Mouse (Mus musculus): ENCODE data around the gene Epha7. TPM values are rescaled to one million over a fixed set of nuclear protein-coding genes. Genes with fewer than 3 reads are reported as not detected.

Gene Epha7
- total and polyA plus RNA-seq, 3 experiments, result not detected

DNA sequence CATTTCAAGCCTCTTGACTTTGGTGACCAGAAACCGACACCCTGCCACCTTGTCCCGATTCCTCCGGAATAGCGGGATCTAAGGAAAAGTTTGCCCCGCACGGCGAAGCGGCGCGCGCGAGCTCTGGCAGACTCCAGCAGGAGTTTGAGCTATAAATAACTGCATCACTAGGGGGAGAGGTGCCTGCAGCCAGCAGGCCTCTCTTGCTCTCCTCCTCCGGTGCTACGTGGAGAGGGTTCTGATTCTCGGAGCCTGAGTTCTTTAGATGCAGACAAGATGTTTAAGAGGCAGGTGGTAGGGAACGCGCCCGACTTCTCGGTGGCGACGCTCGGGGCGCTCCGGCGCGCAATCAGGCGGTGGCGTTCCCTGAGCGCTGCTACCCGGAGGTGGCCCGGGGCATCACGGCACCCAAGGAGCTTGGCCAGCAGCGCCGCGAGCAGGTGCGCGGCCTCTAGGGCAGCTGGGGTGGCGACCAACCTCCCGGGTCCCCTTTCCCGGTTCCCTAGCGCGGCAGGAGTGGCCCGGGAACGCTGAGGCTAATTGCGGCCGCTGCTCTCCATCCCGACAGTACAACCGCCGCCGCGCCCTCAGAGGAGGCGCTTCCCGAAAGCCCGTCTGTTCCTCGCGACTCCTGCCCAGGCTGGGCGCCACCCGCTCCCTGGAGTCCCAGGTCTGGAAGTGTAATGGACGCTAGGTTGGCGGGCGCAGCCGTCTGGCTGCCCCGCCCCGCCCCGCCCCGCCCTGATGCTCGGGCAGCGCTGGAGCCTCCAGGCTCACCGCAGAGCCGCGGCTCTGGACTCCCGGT lies 2.1 kb downstream of the Epha7 start:
- no peak for DNase-seq (ENCODE audit: low read depth, low spot score)
- no peak for TF ChIP-seq POLR2AphosphoS2 (IDR thresholded peaks at IDR 0.05; ENCODE audit: low read length)
- TF ChIP-seq USF1 (IDR thresholded peaks at IDR 0.05; ENCODE audit: low read depth, low read length), result no peak
- no peak for TF ChIP-seq USF2 (IDR thresholded peaks at IDR 0.05; ENCODE audit: borderline replicate concordance in 1 of 2, insufficient read depth in 1 of 2, low read depth in 1 of 2, low read length in 2 of 2)
- TF ChIP-seq MYC (IDR thresholded peaks at IDR 0.05; ENCODE audit: low read depth, low read length), result no peak
- TF ChIP-seq RAD21 (IDR thresholded peaks at IDR 0.05; ENCODE audit: low read depth, low read length), result no peak
- TF ChIP-seq TAL1 (IDR thresholded peaks at IDR 0.05; ENCODE audit: low read length), result no peak
- no peak for TF ChIP-seq ZNF384 (IDR thresholded peaks at IDR 0.05; ENCODE audit: low read depth, low read length)
- TF ChIP-seq TCF12 (IDR thresholded peaks at IDR 0.05; ENCODE audit: low read depth, low read length), result no peak
- no peak for TF ChIP-seq KAT2A (conservative IDR thresholded peaks at IDR 0.05; ENCODE audit: low read depth, low read length)
- no peak for TF ChIP-seq GATA1 (IDR thresholded peaks at IDR 0.05; ENCODE audit: low read depth, low read length)
- no peak overlapping the region for H3K4me3 ChIP-seq (ENCODE audit: control insufficient read depth in 1 of 2, insufficient read depth in 1 of 2, low read depth in 2 of 2, low read length in 2 of 2)

DNA sequence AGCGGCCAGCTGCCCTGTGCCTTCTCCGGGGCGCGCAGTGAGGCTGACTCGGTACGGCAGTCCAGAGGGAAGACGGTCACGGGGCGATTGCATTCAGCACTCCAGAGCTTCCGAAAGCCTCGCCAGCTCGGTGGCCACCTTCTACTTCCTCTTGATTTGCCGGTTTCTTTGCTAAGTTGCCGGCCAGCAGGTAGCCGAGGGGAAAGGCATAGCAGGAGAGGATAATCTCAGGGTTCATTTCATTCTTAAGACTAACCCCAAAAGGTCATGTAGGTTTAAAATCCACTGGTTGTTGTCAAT lies 2.6 kb downstream of the Epha7 start:
- no peaks in the 10 kb centered on the region for H3K9me3 ChIP-seq (replicated peaks; ENCODE audit: insufficient read depth, low read length)
- no peak overlapping the region for H3K9ac ChIP-seq (ENCODE audit: control insufficient read depth, low read depth, low read length, poor library complexity, severe bottlenecking)
- H3K4me3 ChIP-seq (ENCODE audit: control insufficient read depth in 1 of 2, insufficient read depth in 1 of 2, low read depth in 2 of 2, low read length in 2 of 2), result no peak overlapping the region
- no peak for DNase-seq (ENCODE audit: low read depth, low spot score)
- H3K27me3 ChIP-seq (ENCODE audit: control insufficient read depth in 1 of 2, insufficient read depth in 2 of 2, low read length in 2 of 2), result no peaks in the 10 kb centered on the region
- H3K4me1 ChIP-seq (ENCODE audit: control insufficient read depth in 1 of 2, insufficient read depth in 2 of 2, low read length in 2 of 2), result no peaks in the 10 kb centered on the region
- H3K36me3 ChIP-seq (ENCODE audit: control insufficient read depth in 1 of 2, insufficient read depth in 2 of 2, low read length in 2 of 2), result no peaks in the 10 kb centered on the region
- TF ChIP-seq ETS1 (IDR thresholded peaks at IDR 0.05; ENCODE audit: low read depth, low read length) (no peak), TCF12 (IDR thresholded peaks at IDR 0.05; ENCODE audit: low read depth, low read length) (no peak), USF1 (IDR thresholded peaks at IDR 0.05; ENCODE audit: low read depth, low read length) (no peak), ZC3H11A (IDR thresholded peaks at IDR 0.05; ENCODE audit: low read depth, low read length) (no peak), MAZ (IDR thresholded peaks at IDR 0.05; ENCODE audit: low read depth, low read length) (no peak), NRF1 (IDR thresholded peaks at IDR 0.05; ENCODE audit: insufficient read depth, low read depth, low read length, poor library complexity, severe bottlenecking) (no peak), MYB (IDR thresholded peaks at IDR 0.05; ENCODE audit: low read depth, low read length) (no peak), CHD1 (IDR thresholded peaks at IDR 0.05; ENCODE audit: low read depth, low read length) (no peak), POLR2AphosphoS5 (IDR thresholded peaks at IDR 0.05; ENCODE audit: borderline replicate concordance, low read depth, low read length) (no peak), JUND (IDR thresholded peaks at IDR 0.05; ENCODE audit: low read depth, low read length) (no peak), POLR2AphosphoS2 (IDR thresholded peaks at IDR 0.05; ENCODE audit: low read length) (no peak), USF2 (IDR thresholded peaks at IDR 0.05; ENCODE audit: borderline replicate concordance in 1 of 2, insufficient read depth in 1 of 2, low read depth in 1 of 2, low read length in 2 of 2) (no peak), MEF2A (IDR thresholded peaks at IDR 0.05; ENCODE audit: extremely low read depth, insufficient replicate concordance, low read depth, low read length, poor library complexity, severe bottlenecking) (no peak), GABPA (IDR thresholded peaks at IDR 0.05; ENCODE audit: low read depth, low read length) (no peak), NELFE (IDR thresholded peaks at IDR 0.05; ENCODE audit: low read depth, low read length) (no peak), POLR2A (IDR thresholded peaks at IDR 0.05; ENCODE audit: control insufficient read depth in 1 of 2, insufficient read depth in 1 of 2, low read depth in 1 of 2, low read length in 2 of 2, poor library complexity in 1 of 2) (no peak)
- no peaks in the 10 kb centered on the region for H3K79me2 ChIP-seq (ENCODE audit: control insufficient read depth, insufficient read depth, low read length, poor library complexity)
- no peak overlapping the region for H3K27ac ChIP-seq (ENCODE audit: control insufficient read depth, low read depth, low read length)

More for the DNA sequence above, 2.1 kb downstream of the Epha7 start:
- H3K36me3 ChIP-seq (ENCODE audit: control insufficient read depth in 1 of 2, insufficient read depth in 2 of 2, low read length in 2 of 2), result no peaks in the 10 kb centered on the region
- H3K4me1 ChIP-seq (ENCODE audit: control insufficient read depth in 1 of 2, insufficient read depth in 2 of 2, low read length in 2 of 2), result no peaks in the 10 kb centered on the region
- H3K9me3 ChIP-seq (replicated peaks; ENCODE audit: insufficient read depth, low read length), result no peaks in the 10 kb centered on the region
- H3K27ac ChIP-seq (ENCODE audit: control insufficient read depth, low read depth, low read length), result no peak overlapping the region
- H3K9ac ChIP-seq (ENCODE audit: control insufficient read depth, low read depth, low read length, poor library complexity, severe bottlenecking), result no peak overlapping the region
- H3K79me2 ChIP-seq (ENCODE audit: control insufficient read depth, insufficient read depth, low read length, poor library complexity), result no peaks in the 10 kb centered on the region
- no peaks in the 10 kb centered on the region for H3K27me3 ChIP-seq (ENCODE audit: control insufficient read depth in 1 of 2, insufficient read depth in 2 of 2, low read length in 2 of 2)

All from MEL (cell line).